Mouse (Mus musculus): ENCODE data around the gene Aqp5.

DNA sequence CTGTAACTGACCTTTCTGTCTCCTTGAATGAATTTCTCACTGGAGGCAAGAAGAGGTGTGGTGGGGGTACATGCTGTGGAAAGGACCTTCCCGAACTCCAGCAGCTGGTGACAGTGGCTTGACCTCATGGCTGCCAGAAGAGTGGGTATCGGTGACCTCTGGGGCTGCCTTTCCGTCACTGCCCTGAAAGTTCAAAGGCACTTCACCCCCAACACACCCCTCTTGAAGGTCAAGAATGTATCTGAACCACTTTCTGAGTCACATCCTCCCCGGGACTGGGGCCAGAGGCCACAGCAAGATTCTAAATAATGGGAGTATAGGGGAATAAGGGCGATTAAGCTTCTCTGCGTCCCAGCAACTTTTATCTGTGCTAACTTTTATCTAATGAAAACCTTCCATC lies 4.8 kb upstream of the Aqp5 start:
- TF ChIP-seq EP300 (IDR thresholded peaks at IDR 0.05; ENCODE audit: low read depth) (no peak), CTCF (IDR thresholded peaks at IDR 0.05; ENCODE audit: low read depth) (no peak)
